Mouse (Mus musculus): ENCODE measurements around the gene Pigk. TPM values are rescaled to one million over a fixed set of nuclear protein-coding genes. Genes with fewer than 3 reads are reported as not detected.

Gene Pigk
- polyA plus RNA-seq, 1 experiment from 2014 or later = 40.9 TPM

DNA sequence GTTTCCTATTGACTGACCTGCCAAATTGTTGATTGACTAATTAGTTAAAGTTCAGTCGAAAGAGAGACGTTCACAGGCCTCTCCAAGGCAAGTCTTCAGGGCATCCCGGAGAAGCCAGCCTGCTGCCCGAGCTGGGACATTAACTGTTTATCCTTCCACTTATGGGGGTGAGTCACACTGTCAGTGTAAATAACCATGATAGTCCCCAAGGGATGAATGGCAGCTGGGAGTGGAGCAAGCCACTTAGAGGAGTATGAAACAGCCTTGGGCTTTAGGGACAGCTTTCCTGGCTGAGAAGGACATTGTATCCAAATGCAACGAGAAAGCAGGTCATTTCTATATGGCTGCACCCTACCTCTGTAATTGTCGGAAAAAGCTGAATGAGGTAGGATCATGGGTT lies 158.7 kb downstream of the Pigk start:
- Histone ChIP-seq H3K27ac (replicated peaks) (no peak overlapping the region), H3K4me3 (ENCODE audit: low read depth, low read length) (no peak overlapping the region), H3K9ac (ENCODE audit: low read length) (no peak overlapping the region), H3K27me3 (ENCODE audit: control insufficient read depth, insufficient read depth, low read length) (no peaks in the 10 kb centered on the region), H3K4me2 (replicated peaks; ENCODE audit: low read depth) (no peak overlapping the region), H3K9me3 (ENCODE audit: control insufficient read depth, low read length) (no peaks in the 10 kb centered on the region), H3K36me3 (ENCODE audit: control insufficient read depth, insufficient read depth, low read length) (no peaks in the 10 kb centered on the region), H3K4me1 (replicated peaks; ENCODE audit: control insufficient read depth, insufficient read depth) (no peaks in the 10 kb centered on the region)
- 59% methylated on average over 6 of the region's 6 CpGs for WGBS
- ATAC-seq (ENCODE audit: low FRiP score, low TSS enrichment) = no peak
- no peak for DNase-seq (ENCODE audit: low spot score)
- TF ChIP-seq EP300 (optimal IDR thresholded peaks at IDR 0.05) (no peak), CTCF (IDR thresholded peaks at IDR 0.05; ENCODE audit: low read depth) (no peak)

DNA sequence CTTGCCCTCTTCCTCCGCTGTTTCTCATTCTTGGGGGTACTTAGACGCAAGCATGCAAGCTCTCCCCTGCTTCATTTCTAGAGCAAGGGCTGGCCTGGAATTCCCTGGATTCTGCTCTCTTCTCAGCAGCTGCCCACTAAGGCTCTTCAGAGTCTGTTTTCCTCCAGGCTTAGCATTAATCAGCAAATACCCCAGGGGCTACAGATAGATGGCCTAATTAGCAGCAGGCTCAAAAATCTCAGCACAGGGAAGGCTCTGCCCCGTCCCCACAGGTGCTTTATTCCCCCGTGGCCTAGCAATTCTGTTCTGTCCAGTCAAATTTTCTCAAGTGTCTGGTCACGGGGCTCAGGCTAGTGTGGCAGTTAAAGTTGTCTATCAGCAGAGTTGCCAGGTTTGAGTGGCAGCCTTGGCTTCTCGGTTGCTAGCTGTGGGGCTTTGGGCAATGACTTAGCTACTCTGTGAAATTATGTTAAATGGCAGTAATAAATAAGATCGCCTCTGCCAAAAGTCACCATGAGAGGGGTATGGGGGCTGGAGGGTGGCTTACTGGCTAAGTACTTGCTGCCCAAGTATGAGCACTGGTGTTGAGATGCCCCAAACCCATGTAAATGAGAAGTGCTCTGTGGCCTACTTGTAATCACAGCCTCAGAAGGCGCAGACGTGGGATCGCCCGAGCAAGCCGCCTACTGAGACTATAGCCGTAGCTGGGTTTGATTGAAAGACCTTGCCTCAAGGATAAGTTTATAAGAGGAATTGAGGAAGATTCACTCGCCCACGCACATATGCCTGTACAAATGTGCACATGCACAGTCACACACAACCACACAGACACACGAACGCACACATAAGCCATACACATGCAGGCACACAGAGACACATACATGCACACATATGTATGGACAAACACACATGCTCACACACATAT lies 160.8 kb downstream of the Pigk start:
- ATAC-seq (ENCODE audit: low FRiP score, low TSS enrichment) (no peak), DNase-seq (ENCODE audit: low spot score) (no peak)
- H3K9me3 ChIP-seq (ENCODE audit: control insufficient read depth, low read length) = no peaks in the 10 kb centered on the region
- H3K36me3 ChIP-seq (ENCODE audit: control insufficient read depth, insufficient read depth, low read length) = no peaks in the 10 kb centered on the region
- no peak overlapping the region for H3K27ac ChIP-seq (replicated peaks)
- no peak overlapping the region for H3K4me2 ChIP-seq (replicated peaks; ENCODE audit: low read depth)
- H3K4me3 ChIP-seq (ENCODE audit: low read depth, low read length) = no peak overlapping the region
- TF ChIP-seq EP300 (optimal IDR thresholded peaks at IDR 0.05) = no peak
- TF ChIP-seq CTCF (IDR thresholded peaks at IDR 0.05; ENCODE audit: low read depth) = no peak
- 93% methylated on average over 17 of the region's 17 CpGs for WGBS
- no peaks in the 10 kb centered on the region for H3K27me3 ChIP-seq (ENCODE audit: control insufficient read depth, insufficient read depth, low read length)
- H3K4me1 ChIP-seq (replicated peaks; ENCODE audit: control insufficient read depth, insufficient read depth) = no peaks in the 10 kb centered on the region
- H3K9ac ChIP-seq (ENCODE audit: low read length) = no peak overlapping the region

- no peaks in the 10 kb centered on the region for H3K36me3 ChIP-seq (ENCODE audit: control insufficient read depth, insufficient read depth, low read length)
- H3K4me1 ChIP-seq (replicated peaks; ENCODE audit: control insufficient read depth, insufficient read depth) = no peaks in the 10 kb centered on the region
- no peak overlapping the region for H3K9ac ChIP-seq (ENCODE audit: low read length)
- ATAC-seq (ENCODE audit: low FRiP score, low TSS enrichment) = no peak
- H3K9me3 ChIP-seq (ENCODE audit: control insufficient read depth, low read length) = no peaks in the 10 kb centered on the region
- no peak overlapping the region for H3K4me3 ChIP-seq (ENCODE audit: low read depth, low read length)
- DNase-seq (ENCODE audit: low spot score) = no peak
- H3K4me2 ChIP-seq (replicated peaks; ENCODE audit: low read depth) = no peak overlapping the region
- H3K27ac ChIP-seq (replicated peaks) = no peak overlapping the region
- WGBS = 83% methylated on average over 6 of the region's 6 CpGs
- TF ChIP-seq EP300 (optimal IDR thresholded peaks at IDR 0.05) (no peak), CTCF (IDR thresholded peaks at IDR 0.05; ENCODE audit: low read depth) (peak; percentile 17; the same call in 1 of the 2 replicates)
- H3K27me3 ChIP-seq (ENCODE audit: control insufficient read depth, insufficient read depth, low read length) = no peaks in the 10 kb centered on the region
Measured at GRCm38 (mm10) chr3:152875723-152876290, 161.9 kb downstream of the Pigk start.

- no peaks in the 10 kb centered on the region for H3K36me3 ChIP-seq (ENCODE audit: control insufficient read depth, insufficient read depth, low read length)
- no peaks in the 10 kb centered on the region for H3K9me3 ChIP-seq (ENCODE audit: control insufficient read depth, low read length)
- no peaks in the 10 kb centered on the region; the same call in 1 of the 2 replicates for H3K27me3 ChIP-seq (ENCODE audit: control insufficient read depth, insufficient read depth, low read length)
- no peak for TF ChIP-seq EP300 (optimal IDR thresholded peaks at IDR 0.05)
- TF ChIP-seq CTCF (IDR thresholded peaks at IDR 0.05; ENCODE audit: low read depth) = no peak
- H3K27ac ChIP-seq (replicated peaks) = no peak overlapping the region
- ATAC-seq (ENCODE audit: low FRiP score, low TSS enrichment) (no peak), DNase-seq (ENCODE audit: low spot score) (no peak)
- no peak overlapping the region for H3K4me3 ChIP-seq (ENCODE audit: low read depth, low read length)
- H3K4me2 ChIP-seq (replicated peaks; ENCODE audit: low read depth) = peak overlapping the region; percentile 15
- H3K9ac ChIP-seq (ENCODE audit: low read length) = no peak overlapping the region
- no peaks in the 10 kb centered on the region for H3K4me1 ChIP-seq (replicated peaks; ENCODE audit: control insufficient read depth, insufficient read depth)
- 35% methylated on average over 15 of the region's 15 CpGs for WGBS
Measured at GRCm38 (mm10) chr3:152880121-152880835, 166.4 kb downstream of the Pigk start.

DNA sequence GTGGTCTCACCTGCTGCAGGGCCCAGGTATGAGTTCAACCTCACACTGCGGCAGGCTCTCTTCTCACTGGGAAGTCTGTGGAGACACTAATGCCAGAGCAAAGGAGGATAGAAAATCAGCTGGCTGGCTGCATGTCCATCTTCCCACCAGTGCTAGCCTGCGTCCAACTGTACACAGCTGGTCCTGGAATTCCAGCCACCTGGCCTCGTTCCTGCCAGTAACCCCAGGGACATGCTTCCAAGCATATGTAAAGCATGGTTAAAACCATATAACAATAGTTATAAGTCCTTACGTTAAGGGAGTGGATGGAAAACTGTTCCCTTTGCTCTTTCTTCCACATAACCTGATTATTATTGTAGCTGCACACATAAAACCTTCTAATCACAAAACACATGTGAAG lies 167.8 kb downstream of the Pigk start:
- TF ChIP-seq EP300 (optimal IDR thresholded peaks at IDR 0.05) = no peak
- no peak for TF ChIP-seq CTCF (IDR thresholded peaks at IDR 0.05; ENCODE audit: low read depth)
- H3K9ac ChIP-seq (ENCODE audit: low read length) = no peak overlapping the region
- 65% methylated on average over 4 of the region's 4 CpGs for WGBS
- no peaks in the 10 kb centered on the region; the same call in 1 of the 2 replicates for H3K27me3 ChIP-seq (ENCODE audit: control insufficient read depth, insufficient read depth, low read length)
- no peak overlapping the region for H3K27ac ChIP-seq (replicated peaks)
- no peak overlapping the region for H3K4me2 ChIP-seq (replicated peaks; ENCODE audit: low read depth)
- no peaks in the 10 kb centered on the region for H3K9me3 ChIP-seq (ENCODE audit: control insufficient read depth, low read length)
- H3K36me3 ChIP-seq (ENCODE audit: control insufficient read depth, insufficient read depth, low read length) = no peaks in the 10 kb centered on the region
- no peak overlapping the region for H3K4me3 ChIP-seq (ENCODE audit: low read depth, low read length)
- ATAC-seq (ENCODE audit: low FRiP score, low TSS enrichment) (no peak), DNase-seq (ENCODE audit: low spot score) (no peak)
- H3K4me1 ChIP-seq (replicated peaks; ENCODE audit: control insufficient read depth, insufficient read depth) = no peaks in the 10 kb centered on the region

Measured in stomach, postnatal 0 days (tissue).